Mouse (Mus musculus): Measurements from ENCODE around the gene Fshr. TPM values are rescaled to one million over a fixed set of nuclear protein-coding genes. Genes with fewer than 3 reads are reported as not detected.
"Not testable (repeated sequence)": the region's sequence is repeated elsewhere in the genome, so short reads cannot be mapped to it uniquely, and the experiment has no call there.

Fshr gene
- polyA plus RNA-seq, 1 experiment from 2014 or later, result not detected

GRCm38 (mm10) chr17:89100719-89101350 is 99.6 kb downstream of the Fshr start:
- no peak for ATAC-seq (ENCODE audit: insufficient read depth, low FRiP score)
- no peaks in the 10 kb centered on the region for H3K36me3 ChIP-seq (ENCODE audit: control insufficient read depth, insufficient read depth, low read length)
- no peak overlapping the region for H3K4me3 ChIP-seq (replicated peaks; ENCODE audit: low read length)
- no peak overlapping the region for H3K27ac ChIP-seq (ENCODE audit: low read length)
- no peaks in the 10 kb centered on the region for H3K4me1 ChIP-seq (ENCODE audit: control insufficient read depth, insufficient read depth, low read length)
- H3K27me3 ChIP-seq (ENCODE audit: control insufficient read depth, insufficient read depth, low read length), result no peaks in the 10 kb centered on the region
- no peaks in the 10 kb centered on the region for H3K9me3 ChIP-seq (replicated peaks; ENCODE audit: control insufficient read depth, low read length)
- 68% methylated on average over 5 of the region's 5 CpGs for WGBS
- no peak overlapping the region for H3K9ac ChIP-seq (ENCODE audit: low read length)
- H3K4me2 ChIP-seq (ENCODE audit: low read depth, low read length), result no peak overlapping the region

GRCm38 (mm10) chr17:89099733-89100132 is 100.7 kb downstream of the Fshr start:
- H3K4me2 ChIP-seq (ENCODE audit: low read depth, low read length); H3K27me3 ChIP-seq (ENCODE audit: control insufficient read depth, insufficient read depth, low read length); H3K4me1 ChIP-seq (ENCODE audit: control insufficient read depth, insufficient read depth, low read length); ATAC-seq (ENCODE audit: insufficient read depth, low FRiP score); H3K4me3 ChIP-seq (replicated peaks; ENCODE audit: low read length); H3K27ac ChIP-seq (ENCODE audit: low read length); H3K36me3 ChIP-seq (ENCODE audit: control insufficient read depth, insufficient read depth, low read length); H3K9ac ChIP-seq (ENCODE audit: low read length); H3K9me3 ChIP-seq (replicated peaks; ENCODE audit: control insufficient read depth, low read length): not testable (repeated sequence)
- WGBS, result 73% methylated on average over 1 of the region's 1 CpGs

GRCm38 (mm10) chr17:89089692-89090475 is 110.6 kb downstream of the Fshr start:
- H3K36me3 ChIP-seq (ENCODE audit: control insufficient read depth, insufficient read depth, low read length), result no peaks in the 10 kb centered on the region
- H3K4me2 ChIP-seq (ENCODE audit: low read depth, low read length), result no peak overlapping the region
- H3K9me3 ChIP-seq (replicated peaks; ENCODE audit: control insufficient read depth, low read length), result no peaks in the 10 kb centered on the region
- 81% methylated on average over 5 of the region's 5 CpGs for WGBS
- H3K27ac ChIP-seq (ENCODE audit: low read length), result no peak overlapping the region
- H3K27me3 ChIP-seq (ENCODE audit: control insufficient read depth, insufficient read depth, low read length), result no peaks in the 10 kb centered on the region
- H3K4me3 ChIP-seq (replicated peaks; ENCODE audit: low read length), result no peak overlapping the region
- ATAC-seq (ENCODE audit: insufficient read depth, low FRiP score), result no peak
- H3K4me1 ChIP-seq (ENCODE audit: control insufficient read depth, insufficient read depth, low read length), result no peaks in the 10 kb centered on the region
- H3K9ac ChIP-seq (ENCODE audit: low read length), result no peak overlapping the region

- WGBS, result 41% methylated on average over 2 of the region's 2 CpGs
- no peak for ATAC-seq (ENCODE audit: insufficient read depth, low FRiP score)
- H3K9ac ChIP-seq (ENCODE audit: low read length), result no peak overlapping the region
- no peaks in the 10 kb centered on the region for H3K36me3 ChIP-seq (ENCODE audit: control insufficient read depth, insufficient read depth, low read length)
- no peaks in the 10 kb centered on the region for H3K9me3 ChIP-seq (replicated peaks; ENCODE audit: control insufficient read depth, low read length)
- H3K27me3 ChIP-seq (ENCODE audit: control insufficient read depth, insufficient read depth, low read length), result no peaks in the 10 kb centered on the region
- no peak overlapping the region for H3K27ac ChIP-seq (ENCODE audit: low read length)
- no peak overlapping the region for H3K4me3 ChIP-seq (replicated peaks; ENCODE audit: low read length)
- no peaks in the 10 kb centered on the region for H3K4me1 ChIP-seq (ENCODE audit: control insufficient read depth, insufficient read depth, low read length)
- no peak overlapping the region for H3K4me2 ChIP-seq (ENCODE audit: low read depth, low read length)
Measured at GRCm38 (mm10) chr17:89082897-89083296, 117.6 kb downstream of the Fshr start.

GRCm38 (mm10) chr17:89079706-89080105 is 120.8 kb downstream of the Fshr start:
- Histone ChIP-seq H3K27me3 (ENCODE audit: control insufficient read depth, insufficient read depth, low read length) (no peaks in the 10 kb centered on the region), H3K4me3 (replicated peaks; ENCODE audit: low read length) (no peak overlapping the region), H3K9ac (ENCODE audit: low read length) (no peak overlapping the region), H3K4me2 (ENCODE audit: low read depth, low read length) (no peak overlapping the region), H3K27ac (ENCODE audit: low read length) (no peak overlapping the region), H3K4me1 (ENCODE audit: control insufficient read depth, insufficient read depth, low read length) (no peaks in the 10 kb centered on the region), H3K36me3 (ENCODE audit: control insufficient read depth, insufficient read depth, low read length) (no peaks in the 10 kb centered on the region), H3K9me3 (replicated peaks; ENCODE audit: control insufficient read depth, low read length) (no peaks in the 10 kb centered on the region)
- 67% methylated on average over 5 of the region's 5 CpGs for WGBS
- ATAC-seq (ENCODE audit: insufficient read depth, low FRiP score), result no peak

- no peak overlapping the region for H3K9ac ChIP-seq (ENCODE audit: low read length)
- no peak for ATAC-seq (ENCODE audit: insufficient read depth, low FRiP score)
- no peaks in the 10 kb centered on the region for H3K9me3 ChIP-seq (replicated peaks; ENCODE audit: control insufficient read depth, low read length)
- no peaks in the 10 kb centered on the region for H3K36me3 ChIP-seq (ENCODE audit: control insufficient read depth, insufficient read depth, low read length)
- no peaks in the 10 kb centered on the region for H3K4me1 ChIP-seq (ENCODE audit: control insufficient read depth, insufficient read depth, low read length)
- WGBS, result 63% methylated on average over 3 of the region's 3 CpGs
- H3K27me3 ChIP-seq (ENCODE audit: control insufficient read depth, insufficient read depth, low read length), result no peaks in the 10 kb centered on the region
- H3K4me2 ChIP-seq (ENCODE audit: low read depth, low read length), result no peak overlapping the region
- no peak overlapping the region for H3K27ac ChIP-seq (ENCODE audit: low read length)
- no peak overlapping the region for H3K4me3 ChIP-seq (replicated peaks; ENCODE audit: low read length)
Measured at GRCm38 (mm10) chr17:89064327-89065095, 136.0 kb downstream of the Fshr start.

GRCm38 (mm10) chr17:89062348-89062949 is 138.0 kb downstream of the Fshr start:
- Histone ChIP-seq H3K9ac (ENCODE audit: low read length) (no peak overlapping the region), H3K27me3 (ENCODE audit: control insufficient read depth, insufficient read depth, low read length) (no peaks in the 10 kb centered on the region), H3K4me2 (ENCODE audit: low read depth, low read length) (no peak overlapping the region), H3K9me3 (replicated peaks; ENCODE audit: control insufficient read depth, low read length) (no peaks in the 10 kb centered on the region), H3K36me3 (ENCODE audit: control insufficient read depth, insufficient read depth, low read length) (no peaks in the 10 kb centered on the region), H3K4me3 (replicated peaks; ENCODE audit: low read length) (no peak overlapping the region), H3K27ac (ENCODE audit: low read length) (no peak overlapping the region), H3K4me1 (ENCODE audit: control insufficient read depth, insufficient read depth, low read length) (no peaks in the 10 kb centered on the region)
- ATAC-seq (ENCODE audit: insufficient read depth, low FRiP score), result no peak
- 82% methylated on average over 8 of the region's 8 CpGs for WGBS

GRCm38 (mm10) chr17:89051031-89051563 is 149.4 kb downstream of the Fshr start:
- Histone ChIP-seq H3K27ac (ENCODE audit: low read length) (no peak overlapping the region), H3K27me3 (ENCODE audit: control insufficient read depth, insufficient read depth, low read length) (no peaks in the 10 kb centered on the region), H3K36me3 (ENCODE audit: control insufficient read depth, insufficient read depth, low read length) (no peaks in the 10 kb centered on the region), H3K4me3 (replicated peaks; ENCODE audit: low read length) (no peak overlapping the region), H3K9me3 (replicated peaks; ENCODE audit: control insufficient read depth, low read length) (no peaks in the 10 kb centered on the region), H3K4me1 (ENCODE audit: control insufficient read depth, insufficient read depth, low read length) (no peaks in the 10 kb centered on the region), H3K4me2 (ENCODE audit: low read depth, low read length) (no peak overlapping the region), H3K9ac (ENCODE audit: low read length) (no peak overlapping the region)
- WGBS, result 77% methylated on average over 3 of the region's 3 CpGs
- ATAC-seq (ENCODE audit: insufficient read depth, low FRiP score), result no peak

Measured in stomach, embryonic 16.5 days (tissue).